Mouse (Mus musculus) kidney, adult 8-10 months (tissue): Measurements from ENCODE around the gene Lipt2.

Experiments used
- DNase-seq, 2 experiments: peaks; one replicate each; pipeline ENCODE4 v3.0.0; 2022

Gene Lipt2

GRCm38 (mm10) chr7:100159105-100159841 is at the start of gene Lipt2:
Gene Lipt2 (plus strand): TSS chr7:100159277.
- DNase-seq = peak; percentile 95

GRCm38 (mm10) chr7:100111506-100111905 is 47.6 kb upstream of the Lipt2 start:
- DNase-seq = no peak

- DNase-seq = no peak
These were observed 45.3 kb upstream of the Lipt2 start for GRCm38 (mm10) chr7:100113821-100114220.

GRCm38 (mm10) chr7:100114279-100114678 is 44.8 kb upstream of the Lipt2 start:
- DNase-seq = peak in 1 of 2 experiments; percentile 13

GRCm38 (mm10) chr7:100120791-100121261 is 38.3 kb upstream of the Lipt2 start:
- DNase-seq = peak; percentile 13 to 31

GRCm38 (mm10) chr7:100121376-100121789 is 37.7 kb upstream of the Lipt2 start, which contains the start of gene Pold3:
Gene Pold3 (minus strand): TSS chr7:100121565.
- peak; percentile 97 to 99 for DNase-seq

- DNase-seq = peak in 1 of 2 experiments; percentile 21
These were observed 35.6 kb upstream of the Lipt2 start for GRCm38 (mm10) chr7:100123486-100123885.

GRCm38 (mm10) chr7:100124211-100124610 is 34.9 kb upstream of the Lipt2 start:
- DNase-seq = peak in 1 of 2 experiments; percentile 56

GRCm38 (mm10) chr7:100125166-100125565 is 33.9 kb upstream of the Lipt2 start:
- DNase-seq = no peak

GRCm38 (mm10) chr7:100126514-100126913 is 32.6 kb upstream of the Lipt2 start:
- DNase-seq = no peak

GRCm38 (mm10) chr7:100128262-100129041 is 30.6 kb upstream of the Lipt2 start:
- DNase-seq = no peak

GRCm38 (mm10) chr7:100130592-100130991 is 28.5 kb upstream of the Lipt2 start:
- DNase-seq = no peak

GRCm38 (mm10) chr7:100132379-100132778 is 26.7 kb upstream of the Lipt2 start:
- DNase-seq = no peak

GRCm38 (mm10) chr7:100137038-100137437 is 22.0 kb upstream of the Lipt2 start:
- DNase-seq = peak; percentile 53 to 54

- DNase-seq = no peak
These were observed 21.0 kb upstream of the Lipt2 start for GRCm38 (mm10) chr7:100138075-100138474.

GRCm38 (mm10) chr7:100140591-100140990 is 18.5 kb upstream of the Lipt2 start:
- DNase-seq = no peak

GRCm38 (mm10) chr7:100148586-100148985 is 10.5 kb upstream of the Lipt2 start:
- DNase-seq = no peak

GRCm38 (mm10) chr7:100150086-100150485 is 9.0 kb upstream of the Lipt2 start:
- DNase-seq = no peak

GRCm38 (mm10) chr7:100150626-100151025 is 8.5 kb upstream of the Lipt2 start:
- no peak for DNase-seq

GRCm38 (mm10) chr7:100157669-100158068 is 1.4 kb upstream of the Lipt2 start:
- no peak for DNase-seq

- DNase-seq = peak in 1 of 2 experiments; percentile 8
These were observed 929 bp downstream of the Lipt2 start for GRCm38 (mm10) chr7:100160006-100160405.

GRCm38 (mm10) chr7:100163506-100163905 is 4.4 kb downstream of the Lipt2 start:
- no peak for DNase-seq

- peak; percentile 8 to 15 for DNase-seq
These were observed 9.6 kb downstream of the Lipt2 start for GRCm38 (mm10) chr7:100168654-100169053.

GRCm38 (mm10) chr7:100170756-100171155 is 11.7 kb downstream of the Lipt2 start:
- no peak for DNase-seq
